Mouse (Mus musculus): ENCODE results near the gene Atp7b.
A peak's percentile ranks its signal among the peaks of the same experiment; 100 is the strongest.

The Atp7b gene

DNA sequence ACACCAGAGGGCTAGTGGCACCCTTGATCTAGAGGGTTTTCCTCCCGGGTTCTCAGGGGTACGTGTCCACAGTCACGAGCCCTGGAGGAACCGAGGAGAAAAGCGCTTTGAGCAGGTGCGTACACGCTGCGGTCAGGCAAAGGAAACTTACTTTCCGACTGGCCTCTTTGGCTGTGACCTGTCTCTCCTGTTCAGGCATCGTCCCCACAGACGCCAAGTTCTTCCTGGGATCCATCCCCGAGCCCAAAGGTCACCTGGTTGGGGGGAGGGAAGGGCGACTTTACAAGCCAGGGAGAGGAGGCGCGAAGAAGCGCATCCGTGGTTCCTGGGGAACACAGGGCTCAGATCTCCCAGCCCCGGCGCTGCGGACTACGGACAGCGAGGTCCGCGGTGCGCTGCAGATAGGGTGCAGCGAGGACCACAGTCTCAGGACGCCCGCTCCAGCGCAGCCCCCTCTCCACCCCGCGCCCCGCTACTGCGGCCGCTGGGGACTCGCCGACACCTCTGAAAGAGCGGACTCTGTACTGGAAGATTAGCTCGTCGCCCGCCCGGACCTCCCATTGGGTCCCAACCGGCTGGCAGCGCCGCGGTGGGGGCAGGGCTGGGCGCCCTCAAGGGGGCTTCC, at the start of gene Atp7b:
Gene Atp7b, minus strand, starts transcription at position 485 of the 625 bp plus-strand sequence.
- peak; percentile 56 for DNase-seq (ENCODE audit: low spot score)

DNA sequence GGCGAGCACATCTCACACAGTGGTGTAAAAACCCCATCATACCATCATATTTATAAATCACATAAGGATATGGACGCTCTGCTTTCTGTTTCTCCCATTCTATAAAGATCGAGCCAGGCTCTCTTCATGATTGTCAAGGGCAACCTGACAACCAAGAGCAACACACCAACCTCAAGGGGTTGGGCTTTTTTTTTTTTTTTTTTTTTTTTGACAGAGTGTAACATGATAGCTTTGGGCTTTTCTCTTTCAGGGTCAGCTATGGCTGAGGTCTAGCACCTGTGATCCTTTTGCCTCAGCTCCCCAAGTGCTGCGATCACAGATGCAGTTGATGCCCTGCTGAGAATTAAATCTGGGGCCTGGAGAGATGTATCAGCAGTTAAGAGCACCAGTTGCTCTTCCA, 46.9 kb upstream of the Atp7b start:
- no peak for DNase-seq (ENCODE audit: low spot score)

DNA sequence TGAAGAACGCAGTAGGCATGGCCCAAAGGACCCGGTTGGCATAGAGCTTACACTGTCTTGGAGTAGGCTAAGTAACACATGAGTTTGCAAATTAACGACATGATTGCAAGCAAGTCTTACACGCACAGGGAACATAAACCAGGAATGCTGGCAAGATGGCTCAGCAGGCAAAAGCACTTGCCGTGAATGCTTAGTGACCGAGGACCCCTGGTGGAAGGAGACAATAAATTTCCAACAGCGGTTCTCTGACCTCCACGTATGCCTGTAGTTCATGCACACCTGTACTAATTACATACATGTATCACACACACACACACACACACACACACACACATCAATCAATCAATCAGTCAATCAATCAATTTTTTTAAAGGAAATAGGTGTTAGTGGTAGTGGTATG, 31.5 kb upstream of the Atp7b start:
- DNase-seq (ENCODE audit: low spot score), result peak; percentile 21

DNA sequence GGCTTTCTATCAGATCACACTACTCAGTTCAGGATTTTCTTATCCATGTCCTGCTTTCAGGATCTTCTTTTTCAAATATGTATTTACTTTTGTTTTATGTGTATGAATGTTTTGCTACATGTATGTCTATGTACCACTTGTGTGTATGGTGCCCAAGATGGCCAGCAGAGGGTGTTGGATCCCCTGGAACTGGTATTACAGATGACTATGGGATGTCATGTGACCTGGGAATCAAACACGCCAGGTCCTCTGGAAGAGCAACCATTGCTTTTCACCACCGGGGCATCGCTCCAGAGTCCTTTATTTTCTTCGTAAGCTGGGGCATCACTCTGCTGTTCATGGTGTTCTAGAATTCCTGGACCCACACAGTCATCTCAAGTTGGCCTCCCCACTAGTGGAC, 29.1 kb upstream of the Atp7b start:
- no peak for DNase-seq (ENCODE audit: low spot score)

DNA sequence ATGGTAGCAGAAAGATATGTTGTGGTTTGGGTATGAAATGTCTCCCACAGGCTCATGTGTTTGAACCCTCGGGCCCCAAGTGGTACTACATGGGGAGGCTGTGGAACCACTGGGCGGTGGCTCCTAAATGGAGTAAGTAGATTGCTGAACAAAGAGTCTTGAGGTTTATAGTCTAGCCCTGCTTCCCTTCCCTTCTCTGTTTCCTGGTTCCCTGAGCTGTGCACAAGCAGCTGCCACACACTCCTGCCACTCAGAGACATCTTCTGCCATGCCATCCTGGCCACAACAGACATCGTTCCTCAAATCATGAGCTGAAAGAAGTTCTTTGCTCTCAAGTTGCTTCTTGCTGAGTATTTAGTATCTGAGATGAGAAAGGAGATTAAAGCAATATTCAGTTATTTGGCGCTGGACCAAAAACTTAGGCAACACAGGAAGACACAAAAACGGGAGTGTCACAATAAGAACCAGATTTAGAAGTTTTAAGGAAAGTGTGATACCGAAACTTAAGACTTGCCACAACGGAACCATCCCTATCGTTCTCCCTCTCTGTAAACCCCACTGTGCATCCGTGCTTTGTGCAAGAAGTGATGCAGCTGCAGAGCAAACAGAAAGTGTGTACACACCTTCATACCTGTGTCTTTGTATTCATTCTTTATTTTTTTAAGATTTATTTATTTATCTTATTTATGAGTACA, 19.4 kb upstream of the Atp7b start:
- DNase-seq (ENCODE audit: low spot score), result no peak

DNA sequence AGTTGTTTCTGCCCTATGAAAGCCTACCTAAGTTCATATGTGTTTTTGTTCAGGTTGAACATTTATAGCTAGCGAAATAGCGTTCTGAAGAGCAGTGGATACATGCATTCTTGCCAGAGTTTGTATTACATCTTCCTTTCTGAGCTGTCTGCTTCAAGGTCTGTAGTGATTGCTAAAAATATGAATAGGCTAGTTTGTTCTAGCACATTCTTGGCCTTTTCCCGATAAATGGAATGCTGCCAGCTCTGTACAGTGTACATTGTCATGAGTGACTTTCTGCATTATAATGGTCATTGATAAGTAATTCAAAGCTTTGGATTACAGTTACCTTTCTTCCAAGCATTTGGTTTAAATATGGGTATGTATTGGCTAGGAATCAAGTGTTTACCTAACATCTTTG, 1.0 kb upstream of the Atp7b start:
- no peak for DNase-seq (ENCODE audit: low spot score)

DNA sequence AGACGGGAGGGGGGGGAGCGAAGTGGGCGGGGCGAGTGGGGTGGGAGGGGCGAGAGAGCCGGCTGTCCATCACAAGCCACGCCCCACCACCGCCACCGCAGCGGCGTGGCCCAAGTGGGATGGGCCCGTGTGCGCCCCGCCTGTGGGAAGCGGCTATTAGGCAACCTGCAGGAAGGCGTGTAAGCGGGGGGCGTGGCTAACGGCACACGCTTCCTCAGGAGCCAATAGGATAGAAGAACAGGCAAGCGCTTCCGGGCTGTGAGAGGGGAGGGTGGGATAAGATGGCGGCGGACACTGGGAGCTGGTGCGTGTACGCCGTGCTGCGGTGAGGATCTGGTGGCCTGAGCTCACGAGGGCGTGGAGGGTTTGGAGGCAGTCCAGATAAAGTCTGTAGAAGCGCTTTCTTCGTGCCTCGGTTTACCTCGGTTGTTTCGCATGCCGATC, 363 bp upstream of the Atp7b start, which contains the start of gene Alg11:
Gene Alg11, plus strand, starts transcription at position 276 of the 444 bp plus-strand sequence.
- DNase-seq (ENCODE audit: low spot score), result peak; percentile 99

DNA sequence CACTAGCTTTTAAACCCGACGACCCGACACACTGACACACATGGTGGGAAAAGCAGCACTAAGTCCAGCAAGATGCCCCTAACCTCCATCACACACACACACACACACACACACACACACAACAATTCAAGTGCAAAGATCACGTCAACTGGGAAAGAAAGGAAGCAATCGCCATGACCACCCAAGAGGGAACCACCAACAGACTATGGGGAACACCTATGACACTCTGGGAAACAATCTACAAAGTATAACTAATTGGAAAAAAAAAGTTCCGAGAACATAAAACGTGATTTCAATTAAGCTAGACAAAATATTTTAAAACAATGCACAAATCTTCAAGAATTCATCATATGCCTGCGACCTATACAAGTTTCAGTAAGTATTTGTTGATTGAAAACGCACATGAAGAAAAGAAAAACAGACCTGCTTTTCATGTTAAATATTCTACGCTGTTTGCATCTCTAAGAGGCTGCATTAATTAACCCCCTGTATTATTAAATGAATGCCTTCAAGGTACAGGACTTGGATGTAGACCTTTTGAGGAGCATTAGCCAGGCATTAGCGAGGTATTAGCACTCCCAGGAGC, 859 bp downstream of the Atp7b start:
- DNase-seq (ENCODE audit: low spot score), result peak; percentile 45

DNA sequence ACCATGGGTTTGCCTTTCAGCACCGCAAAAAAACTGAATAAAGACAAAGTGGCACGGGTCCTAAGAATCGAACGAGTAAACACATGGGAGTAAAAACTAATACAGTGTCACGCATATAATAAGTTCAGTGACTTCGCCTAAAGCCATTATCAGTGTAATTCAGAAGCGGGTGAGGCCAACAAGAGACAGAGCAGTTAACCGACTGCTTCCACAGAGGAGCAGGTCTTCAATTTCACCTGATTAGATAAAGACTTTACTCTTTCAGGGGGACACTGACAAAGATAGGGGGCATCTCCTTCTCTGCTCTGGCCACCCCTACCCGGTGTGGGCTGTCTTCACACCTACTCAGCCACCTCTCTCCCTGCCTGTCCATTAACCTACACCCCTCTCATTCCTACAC, 1.7 kb downstream of the Atp7b start:
- peak; percentile 66 for DNase-seq (ENCODE audit: low spot score)

DNA sequence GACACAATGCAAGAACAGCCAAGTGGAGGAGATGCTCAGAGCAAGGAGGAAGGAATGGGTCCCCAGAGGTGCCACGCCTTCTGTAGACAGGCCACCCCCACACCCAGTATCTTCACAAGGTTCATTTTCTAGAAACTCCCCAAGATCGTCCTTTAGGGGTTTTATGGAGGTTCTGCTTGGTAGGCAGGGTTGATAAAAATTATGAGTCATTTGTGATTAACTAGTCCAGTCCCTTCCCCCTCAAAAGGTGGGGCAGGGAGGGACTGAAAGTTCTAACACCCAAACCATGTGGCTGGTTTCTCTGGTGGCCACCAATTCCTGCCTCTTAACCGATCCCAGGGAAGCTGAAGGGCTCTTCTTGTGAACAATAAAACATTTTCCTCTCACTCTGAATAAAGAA, 3.3 kb downstream of the Atp7b start:
- peak; percentile 65 for DNase-seq (ENCODE audit: low spot score)

DNA sequence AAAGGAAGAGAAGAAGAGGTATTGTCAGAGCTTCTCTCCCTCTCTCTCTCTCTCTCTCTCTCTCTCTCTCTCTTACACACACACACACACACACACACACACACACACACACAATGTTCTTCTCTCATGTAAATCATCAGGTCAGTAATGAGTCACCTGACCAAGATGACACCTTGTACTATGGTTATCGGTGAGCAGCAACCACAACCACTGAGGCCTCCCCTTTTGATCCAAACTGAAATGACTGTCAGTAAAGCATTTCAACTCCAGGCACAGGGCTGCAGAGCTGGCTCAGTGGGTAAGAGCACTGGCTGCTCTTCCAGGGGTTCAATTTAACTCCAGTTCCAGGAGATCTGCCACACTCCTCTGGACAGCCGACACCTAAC, 4.6 kb downstream of the Atp7b start:
- DNase-seq (ENCODE audit: low spot score), result no peak

DNA sequence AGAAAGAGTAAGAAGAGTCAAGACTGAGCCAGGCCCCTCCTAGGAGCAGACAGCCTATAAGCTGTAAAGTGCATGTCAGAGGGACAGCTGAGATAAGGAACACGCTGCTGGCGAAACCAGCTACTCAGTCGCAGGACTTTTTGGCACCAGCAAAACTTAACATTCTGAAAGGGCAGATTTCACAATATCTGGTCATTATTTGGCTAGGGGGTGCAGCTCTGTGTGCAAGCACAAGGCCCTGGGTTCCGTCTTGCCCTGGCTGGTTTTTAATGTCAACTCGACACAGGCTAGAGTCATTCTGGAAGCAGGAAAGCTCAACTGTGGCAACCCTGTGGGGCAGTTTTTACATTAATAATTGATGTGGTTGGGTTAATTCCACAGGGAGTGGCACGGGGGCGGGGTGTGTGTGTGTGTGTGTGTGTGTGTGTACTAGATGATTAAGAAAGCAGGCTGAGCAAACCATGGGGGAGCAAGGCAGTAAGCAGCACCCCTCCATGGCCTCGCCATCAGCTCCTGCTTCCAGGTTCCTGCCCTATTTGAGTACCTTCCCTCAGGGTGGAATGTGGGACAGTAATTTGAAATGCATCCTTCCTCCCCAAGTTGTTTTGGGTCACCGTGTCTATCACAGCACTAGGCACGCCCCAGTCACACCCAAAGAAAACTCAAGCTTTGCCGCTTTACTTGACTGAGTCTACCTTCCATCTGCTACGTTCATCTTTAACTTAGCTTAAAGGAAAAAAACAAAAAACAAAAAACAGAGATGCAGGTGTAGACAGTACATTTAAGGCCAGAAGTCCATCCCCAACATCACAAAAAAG, 5.2 kb downstream of the Atp7b start:
- peak; percentile 56 for DNase-seq (ENCODE audit: low spot score)

DNA sequence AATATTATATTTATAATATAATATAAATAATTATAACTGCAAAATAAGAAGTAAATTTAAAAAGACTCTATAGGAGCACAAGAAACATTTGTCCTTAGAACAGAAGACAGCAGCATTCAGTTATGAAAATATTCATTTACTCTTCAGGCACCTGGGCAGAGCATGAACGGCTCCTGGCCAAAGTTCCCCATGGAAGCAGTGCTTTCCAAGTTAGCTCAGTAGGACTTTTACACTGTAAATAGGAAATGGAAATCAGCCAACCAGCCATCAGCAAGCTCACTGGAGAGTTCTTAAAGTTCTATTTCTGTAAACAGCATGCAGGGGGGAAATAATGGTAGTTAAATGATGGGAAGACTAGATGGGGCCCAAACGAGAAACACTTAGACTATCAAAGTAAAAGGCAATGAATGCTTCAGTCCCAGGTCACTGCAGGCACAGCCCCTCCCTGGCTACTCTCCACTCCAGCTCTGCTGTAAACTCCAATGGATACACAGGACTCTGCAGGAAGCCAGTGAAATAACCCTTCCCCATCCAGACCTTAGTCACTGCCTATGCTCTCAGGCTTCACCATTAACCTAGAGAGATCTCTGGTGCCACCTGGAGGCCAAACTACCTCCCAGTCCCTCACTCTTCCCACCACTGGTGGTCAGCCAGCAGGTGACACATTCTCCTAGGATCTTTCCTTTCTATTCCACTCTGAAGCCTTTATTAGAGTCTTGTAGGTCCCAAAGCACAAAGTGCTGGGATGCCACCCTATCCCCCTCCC, 12.2 kb downstream of the Atp7b start:
- DNase-seq (ENCODE audit: low spot score), result peak; percentile 59

DNA sequence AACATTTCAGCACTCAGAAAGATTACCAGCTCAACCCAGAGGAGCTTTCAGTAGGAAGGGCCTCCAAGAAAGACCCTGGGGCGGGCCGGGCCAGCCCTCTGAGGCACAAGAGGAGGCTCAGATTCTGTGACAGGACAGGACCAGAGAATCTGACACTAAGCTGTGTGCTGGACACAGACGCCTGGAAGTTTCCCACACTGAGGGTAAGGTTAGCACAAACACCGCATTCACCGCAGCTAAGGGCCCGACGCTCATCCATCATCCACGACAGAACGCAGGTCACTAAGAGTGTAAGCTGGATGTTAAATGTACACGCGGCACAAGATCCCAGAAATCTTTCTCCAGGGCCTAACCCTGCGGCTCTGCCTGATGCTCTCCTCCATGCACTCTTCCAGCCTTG, 16.4 kb downstream of the Atp7b start:
- no peak for DNase-seq (ENCODE audit: low spot score)

DNA sequence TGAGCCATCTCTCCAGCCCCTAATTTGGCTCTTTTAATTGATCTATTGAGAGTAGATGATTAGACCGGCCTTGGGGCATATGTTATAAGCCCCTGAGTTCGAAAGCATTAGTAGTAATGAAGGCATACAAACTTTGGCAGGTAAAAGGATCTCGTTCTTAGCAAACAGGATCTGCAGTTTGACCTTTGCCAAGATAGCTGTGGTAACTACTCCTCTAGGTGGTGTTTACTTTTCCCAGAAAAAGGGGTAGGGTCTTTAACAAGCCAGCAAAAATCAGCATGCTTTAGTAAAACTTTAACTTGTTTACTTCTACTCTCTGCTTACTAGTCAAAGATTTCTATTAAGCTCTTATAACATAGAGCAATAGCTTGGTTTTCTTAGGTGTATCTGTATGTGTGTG, 17.6 kb downstream of the Atp7b start:
- no peak for DNase-seq (ENCODE audit: low spot score)

DNA sequence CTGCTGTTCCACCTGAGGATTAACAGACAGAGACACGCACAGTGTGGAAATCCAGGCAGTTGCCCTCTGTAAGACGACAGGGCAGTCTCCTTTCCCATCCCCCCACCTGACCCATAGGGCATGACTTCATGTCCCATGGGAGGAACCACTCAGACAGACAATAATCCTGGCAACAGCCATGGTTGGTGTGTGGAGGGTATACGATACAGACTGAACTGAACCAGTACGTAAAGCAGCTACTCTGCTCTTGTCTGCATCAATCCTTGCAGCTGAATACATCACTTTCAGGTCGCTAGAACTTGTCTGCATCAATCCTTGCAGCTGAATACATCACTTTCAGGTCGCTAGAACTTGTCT, 20.0 kb downstream of the Atp7b start:
- no peak for DNase-seq (ENCODE audit: low spot score)

DNA sequence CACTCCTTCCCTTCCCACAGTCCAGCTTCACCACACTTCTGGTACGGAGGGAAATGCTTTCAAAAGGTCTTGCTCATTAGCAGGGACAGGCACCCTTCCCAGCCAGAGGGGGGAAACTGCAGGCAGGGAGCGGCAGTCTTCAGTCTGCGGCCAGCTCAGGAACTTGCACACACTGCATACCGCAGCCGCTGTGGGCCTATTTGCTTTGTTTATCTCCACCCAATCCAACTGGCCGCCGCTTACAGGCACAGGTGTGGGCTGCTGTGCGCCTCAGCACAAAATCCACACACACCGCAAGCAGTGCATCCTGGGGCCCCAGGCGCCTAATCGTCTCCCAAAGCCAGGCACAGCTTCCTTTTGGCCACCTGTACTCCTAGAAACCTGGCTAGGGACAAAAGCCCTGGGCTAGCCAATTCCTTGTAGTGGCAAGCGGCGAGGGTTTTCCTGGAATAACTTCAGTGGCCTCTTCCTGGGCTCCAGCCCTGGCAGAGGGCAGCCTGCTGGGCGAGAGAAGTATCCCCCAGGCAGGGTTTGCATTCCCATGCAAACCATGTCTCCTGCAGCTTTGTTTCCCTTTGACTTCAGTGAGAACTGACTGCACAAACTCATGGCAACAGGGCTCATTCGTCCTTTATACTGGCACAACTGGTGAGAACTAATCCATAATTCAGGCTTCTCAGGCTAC, 20.5 kb downstream of the Atp7b start:
- no peak for DNase-seq (ENCODE audit: low spot score)

DNA sequence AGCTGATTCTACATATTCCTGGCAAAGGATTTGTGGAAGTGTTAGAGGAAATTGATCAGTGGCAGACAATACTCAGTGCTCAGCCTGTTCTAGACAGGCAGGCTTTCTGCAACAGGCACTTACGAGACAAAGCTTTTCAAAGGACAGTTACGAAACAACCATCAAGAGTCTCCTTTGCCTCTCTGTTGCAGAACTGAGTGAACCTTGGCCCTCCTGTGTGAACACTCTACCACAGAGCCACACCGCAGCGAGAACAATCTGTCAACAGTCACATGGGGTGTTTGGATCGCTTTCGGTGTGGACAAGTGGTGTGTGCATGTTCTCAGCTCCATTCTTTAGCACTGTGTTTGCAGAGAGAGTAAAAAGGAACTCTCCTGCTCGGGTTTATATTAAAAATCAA, 23.1 kb downstream of the Atp7b start:
- DNase-seq (ENCODE audit: low spot score), result no peak

DNA sequence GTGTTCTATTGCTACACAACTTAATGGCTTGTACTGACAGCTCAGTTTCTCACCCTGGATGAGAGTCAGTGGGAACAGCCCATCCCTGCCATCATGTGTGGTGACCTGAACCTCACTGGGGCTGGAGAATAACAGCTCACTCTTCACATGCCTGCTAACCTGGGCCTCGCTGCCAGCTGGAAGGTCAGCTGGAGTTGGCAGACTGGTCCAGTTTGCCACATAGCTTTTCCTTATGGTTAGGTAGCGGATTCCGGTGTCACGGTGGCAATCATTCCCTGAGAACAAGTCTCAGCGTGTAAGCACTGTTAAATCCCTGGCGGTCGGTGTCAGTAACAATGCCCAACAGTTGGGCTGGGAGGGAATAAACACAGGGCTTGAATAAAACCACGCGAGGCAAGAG, 24.0 kb downstream of the Atp7b start:
- DNase-seq (ENCODE audit: low spot score), result no peak

DNA sequence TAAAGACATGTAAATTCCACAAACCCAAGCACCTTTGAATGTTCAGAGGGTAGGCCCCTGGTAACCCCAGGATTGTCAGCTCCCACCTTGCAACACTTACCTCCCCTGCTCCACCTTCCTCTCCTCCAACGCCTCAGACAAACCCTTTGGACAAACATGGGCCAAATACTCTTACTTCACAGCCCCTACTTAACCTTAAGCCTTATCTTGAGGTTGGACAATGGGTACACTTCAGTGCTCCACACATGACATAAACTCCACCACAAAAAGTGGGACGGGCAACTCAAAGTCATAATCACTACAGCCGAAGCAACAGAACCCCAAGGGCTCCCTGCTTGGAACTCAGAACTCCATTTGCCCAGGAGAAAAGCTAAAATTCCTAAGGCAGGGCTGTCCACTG, 29.1 kb downstream of the Atp7b start:
- DNase-seq (ENCODE audit: low spot score), result no peak

DNA sequence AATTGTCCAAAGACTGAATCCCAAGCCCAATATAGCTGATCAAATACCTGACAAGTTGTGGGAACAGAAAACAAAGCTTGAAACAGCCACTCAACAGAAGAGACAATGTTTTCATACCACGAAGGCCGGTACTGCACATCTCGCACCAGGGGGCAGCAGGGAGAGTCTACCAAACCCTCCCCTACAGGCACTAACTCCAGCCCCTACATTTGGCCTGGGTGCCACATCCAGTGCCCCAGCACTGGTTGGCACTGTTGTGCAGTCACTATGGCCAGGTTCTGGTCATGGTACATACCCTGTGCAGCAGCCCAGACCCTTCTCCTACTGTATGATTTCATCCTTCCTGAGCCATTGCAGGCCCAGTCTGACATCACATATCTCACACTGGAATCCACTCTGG, 31.1 kb downstream of the Atp7b start:
- DNase-seq (ENCODE audit: low spot score), result no peak

Measured in c-Kit-positive CD71-positive TER-119-positive erythroid progenitor cells, embryonic 14.5 days (primary cell).